Mouse (Mus musculus) spleen, postnatal 4 days (tissue): Measurements from ENCODE around the gene Tm4sf5.
"Not testable (repeated sequence)": the region's sequence is repeated elsewhere in the genome, so short reads cannot be mapped to it uniquely, and the experiment has no call there.

Experiments
- DNase-seq, 2 experiments: peaks; one replicate each; pipeline ENCODE4 v3.0.0; 2022; ENCODE audit warnings: low spot score in 2 of 2

Gene Tm4sf5

GRCm38 (mm10) chr11:70504970-70505369, at the start of gene Tm4sf5:
Tm4sf5 (plus strand) TSS chr11:70505244.
- no peak for DNase-seq

- DNase-seq: peak in 1 of 2 experiments; percentile 51
Observed at GRCm38 (mm10) chr11:70458688-70459600, 46.1 kb upstream of the Tm4sf5 start, which contains the start of gene Zmynd15. Zmynd15 (plus strand) TSS chr11:70459433.

GRCm38 (mm10) chr11:70459601-70460101, 45.4 kb upstream of the Tm4sf5 start, which contains the start of gene Cxcl16:
Cxcl16 (minus strand) TSS chr11:70459984.
- DNase-seq: peak in 1 of 2 experiments; percentile 66

- DNase-seq: no peak
Observed at GRCm38 (mm10) chr11:70463970-70464369, 41.1 kb upstream of the Tm4sf5 start.

- no peak for DNase-seq
Observed at GRCm38 (mm10) chr11:70465211-70465610, 39.8 kb upstream of the Tm4sf5 start.

- DNase-seq: no peak
Observed at GRCm38 (mm10) chr11:70465824-70466223, 39.2 kb upstream of the Tm4sf5 start.

GRCm38 (mm10) chr11:70467902-70468619, 37.0 kb upstream of the Tm4sf5 start:
- no peak for DNase-seq

GRCm38 (mm10) chr11:70469764-70470163, 35.3 kb upstream of the Tm4sf5 start:
- no peak for DNase-seq

GRCm38 (mm10) chr11:70472716-70473115, 32.3 kb upstream of the Tm4sf5 start:
- no peak for DNase-seq

GRCm38 (mm10) chr11:70473291-70473690, 31.8 kb upstream of the Tm4sf5 start:
- not testable (repeated sequence) for DNase-seq

- DNase-seq: no peak
Observed at GRCm38 (mm10) chr11:70474872-70475534, 30.0 kb upstream of the Tm4sf5 start.

GRCm38 (mm10) chr11:70485498-70485897, 19.5 kb upstream of the Tm4sf5 start:
- DNase-seq: no peak

GRCm38 (mm10) chr11:70487816-70488215, 17.2 kb upstream of the Tm4sf5 start:
- no peak for DNase-seq

- DNase-seq: no peak
Observed at GRCm38 (mm10) chr11:70489138-70489537, 15.9 kb upstream of the Tm4sf5 start.

GRCm38 (mm10) chr11:70489684-70490083, 15.4 kb upstream of the Tm4sf5 start:
- DNase-seq: no peak

GRCm38 (mm10) chr11:70499566-70500475, 5.2 kb upstream of the Tm4sf5 start:
- DNase-seq: no peak

- no peak for DNase-seq
Observed at GRCm38 (mm10) chr11:70500476-70500812, 4.6 kb upstream of the Tm4sf5 start.

GRCm38 (mm10) chr11:70502018-70502417, 3.0 kb upstream of the Tm4sf5 start:
- no peak for DNase-seq

GRCm38 (mm10) chr11:70506385-70506784, 1.3 kb downstream of the Tm4sf5 start:
- peak; percentile 68 to 82 for DNase-seq

- no peak for DNase-seq
Observed at GRCm38 (mm10) chr11:70506962-70507515, 2.0 kb downstream of the Tm4sf5 start.
